Mouse (Mus musculus) cerebellum, adult 18-20 months (tissue): ENCODE data around the gene Frmpd4.

Source experiments
- DNase-seq, 2 experiments: peaks; one replicate each; pipeline ENCODE4 v3.0.0; 2021

The Frmpd4 gene

DNA sequence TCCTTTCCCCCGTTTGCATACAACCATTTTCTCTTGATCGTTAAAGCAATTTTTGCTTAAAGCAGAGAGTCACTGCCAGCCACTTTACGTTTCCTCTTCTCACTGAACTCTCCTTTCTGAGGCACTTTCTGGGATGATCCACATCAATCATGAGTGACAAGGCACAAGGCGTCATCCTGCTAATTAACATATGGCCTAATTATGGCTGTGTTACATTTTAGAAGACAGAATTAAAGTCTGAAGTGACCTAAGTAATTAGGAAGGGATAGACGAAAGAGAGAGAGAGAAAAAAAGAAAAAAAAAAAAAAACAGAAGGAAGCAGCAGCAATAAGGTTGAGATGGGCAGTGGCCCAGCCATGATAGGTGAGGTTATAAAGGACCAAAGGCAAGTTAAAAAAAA lies at the start of gene Frmpd4:
Gene Frmpd4, minus strand, starts transcription at position 101 of the 400 bp plus-strand sequence.
- DNase-seq, result no peak

DNA sequence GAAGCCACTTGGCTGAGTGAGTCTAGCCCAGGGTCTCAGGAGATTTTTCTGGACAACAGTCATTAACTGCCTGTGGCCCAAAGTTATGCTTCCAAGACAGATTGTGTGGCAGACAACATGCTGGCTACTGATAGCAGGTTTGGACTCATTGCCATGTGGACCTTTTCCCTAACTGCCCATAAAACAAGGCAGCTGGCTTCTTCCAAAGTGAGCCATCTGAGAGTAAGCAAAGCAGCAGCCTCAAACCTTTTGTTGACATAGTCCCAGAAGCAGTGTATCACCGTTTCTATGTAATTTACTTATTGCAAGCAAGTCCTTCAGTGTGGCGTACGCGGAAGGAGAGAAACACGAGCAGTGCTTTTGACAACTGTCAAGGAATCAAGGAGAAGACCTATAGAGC lies 18.2 kb upstream of the Frmpd4 start:
- no peak for DNase-seq

GRCm38 (mm10) chrX:168584303-168584702 lies 7.3 kb upstream of the Frmpd4 start:
- DNase-seq, result no peak

GRCm38 (mm10) chrX:168571808-168572207 lies 5.2 kb downstream of the Frmpd4 start:
- DNase-seq, result no peak

DNA sequence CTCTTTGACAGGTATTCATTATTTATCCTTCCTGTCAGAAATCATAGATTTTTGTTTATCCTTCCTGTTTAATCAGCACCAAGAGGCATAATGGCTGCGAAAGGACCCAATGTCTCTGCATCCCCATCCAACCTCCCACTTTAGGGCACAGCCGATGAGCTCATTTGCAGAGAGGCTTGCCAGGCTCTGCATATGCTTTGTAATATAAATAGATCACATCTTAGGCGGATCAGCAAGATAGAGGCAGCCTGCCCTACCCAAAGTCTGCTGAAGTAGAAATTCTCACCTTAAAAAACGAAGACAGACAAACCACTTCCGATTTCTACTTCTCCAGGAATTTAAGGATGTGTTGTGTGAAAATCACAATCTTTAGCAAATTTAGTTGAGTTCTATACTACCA lies 7.8 kb downstream of the Frmpd4 start:
- peak; percentile 13 to 20 for DNase-seq

GRCm38 (mm10) chrX:168505254-168505653 lies 71.8 kb downstream of the Frmpd4 start:
- no peak for DNase-seq

- DNase-seq, result no peak
Measured at GRCm38 (mm10) chrX:168455233-168455632, 121.8 kb downstream of the Frmpd4 start.

GRCm38 (mm10) chrX:168431206-168431605 lies 145.8 kb downstream of the Frmpd4 start:
- no peak for DNase-seq

GRCm38 (mm10) chrX:168429814-168430213 lies 147.2 kb downstream of the Frmpd4 start:
- peak in 1 of 2 experiments; percentile 5 for DNase-seq

- peak in 1 of 2 experiments; percentile 4 for DNase-seq
Measured at GRCm38 (mm10) chrX:168415403-168415802, 161.6 kb downstream of the Frmpd4 start.

DNA sequence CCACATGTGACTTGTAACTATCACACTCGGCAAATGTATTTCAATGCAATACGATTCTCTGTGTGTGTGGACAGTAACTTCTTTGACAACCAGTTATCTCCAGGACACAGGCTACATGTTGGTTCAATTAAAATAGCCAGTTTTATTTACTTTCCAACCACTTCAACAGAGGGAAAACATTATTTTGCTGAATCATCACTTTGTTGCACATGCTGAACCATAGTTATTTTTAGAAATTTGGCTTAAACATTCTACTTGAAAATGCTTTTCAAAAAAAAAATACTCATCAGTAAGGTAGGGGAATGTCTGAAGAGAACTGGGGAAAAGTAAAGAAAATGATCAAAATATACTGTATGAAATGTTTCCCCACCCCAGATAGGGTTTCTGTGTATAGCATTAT lies 173.5 kb downstream of the Frmpd4 start:
- DNase-seq, result no peak

DNA sequence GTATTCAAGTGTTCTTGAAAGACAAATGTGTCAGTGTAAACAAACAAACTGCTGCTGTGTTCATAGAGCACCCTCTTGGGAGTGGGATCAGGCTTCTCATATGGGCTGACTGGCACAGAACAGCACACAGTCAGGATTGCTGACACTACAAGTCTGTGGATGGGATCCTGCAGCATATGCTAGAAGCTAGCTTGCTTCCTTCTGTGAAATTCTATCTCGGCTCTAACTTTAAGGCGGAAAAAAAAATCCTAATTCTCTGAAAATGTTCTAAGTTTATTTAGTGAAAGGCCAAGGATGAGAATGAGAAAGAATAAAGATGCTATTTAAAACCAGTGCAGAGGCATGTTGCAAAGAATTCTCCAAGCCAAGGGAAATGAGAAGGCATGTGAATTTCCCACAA lies 226.6 kb downstream of the Frmpd4 start:
- no peak for DNase-seq

DNA sequence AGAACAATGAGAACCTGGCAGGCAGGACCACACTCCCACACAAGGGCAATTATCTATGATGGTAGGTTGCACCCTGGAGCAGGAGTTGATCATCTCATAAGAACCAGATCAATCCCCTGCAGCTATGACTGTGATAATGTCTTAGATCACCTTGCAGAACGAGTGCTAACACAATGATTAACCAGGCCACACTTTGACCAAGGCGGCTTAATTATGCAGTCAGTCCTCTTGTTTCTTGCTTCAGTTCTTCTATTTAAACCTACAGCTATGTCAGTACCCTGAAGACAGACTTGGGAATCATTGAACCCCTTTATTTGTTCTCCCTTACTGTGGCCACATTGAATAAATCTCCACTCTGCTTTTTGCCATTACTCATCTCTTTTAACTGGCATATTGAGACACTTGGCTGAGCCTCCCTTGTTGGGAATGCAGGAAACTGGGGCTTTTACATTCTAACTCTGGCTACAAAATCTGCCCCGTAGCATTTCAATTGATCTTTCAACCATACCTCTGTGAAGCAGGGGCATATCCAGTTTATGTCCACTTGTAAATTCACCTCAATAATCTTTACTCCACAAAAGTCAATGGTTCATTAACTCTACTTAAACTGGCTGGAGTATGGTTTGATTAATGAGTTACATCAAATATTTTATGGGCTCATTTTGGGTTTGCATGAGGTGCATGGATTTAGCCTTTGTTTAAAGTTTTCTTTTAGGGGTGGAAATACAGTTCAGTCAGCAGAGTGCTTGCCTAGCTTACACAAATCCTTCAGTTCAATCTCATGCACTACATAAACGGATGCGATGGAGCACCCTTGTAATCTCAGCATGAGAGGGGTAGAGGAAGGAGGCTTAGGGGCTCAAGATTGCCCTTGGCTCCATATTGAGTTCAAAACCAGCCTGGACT lies 227.5 kb downstream of the Frmpd4 start:
- DNase-seq, result no peak

GRCm38 (mm10) chrX:168338212-168338611 lies 238.8 kb downstream of the Frmpd4 start:
- no peak for DNase-seq

DNA sequence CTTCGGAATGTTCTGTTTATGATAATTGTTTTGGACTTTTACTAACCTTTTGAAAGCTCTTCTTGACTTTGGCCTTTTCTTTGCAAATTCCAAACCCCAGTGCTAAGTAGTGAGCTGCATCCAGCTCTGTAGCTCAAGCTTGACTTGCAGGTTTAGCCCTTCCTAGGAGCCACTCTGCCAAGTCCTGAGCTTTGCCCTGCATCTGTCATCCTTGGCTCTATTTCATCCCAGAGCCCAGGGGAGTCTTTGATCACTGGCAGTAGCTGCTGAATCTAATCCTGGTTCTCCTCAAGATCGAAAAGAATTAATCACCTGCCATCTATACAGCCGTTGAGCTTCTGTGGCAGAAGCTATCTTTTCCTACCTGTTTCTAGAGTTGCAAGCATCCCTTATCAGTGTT lies 251.9 kb downstream of the Frmpd4 start:
- DNase-seq, result no peak

DNA sequence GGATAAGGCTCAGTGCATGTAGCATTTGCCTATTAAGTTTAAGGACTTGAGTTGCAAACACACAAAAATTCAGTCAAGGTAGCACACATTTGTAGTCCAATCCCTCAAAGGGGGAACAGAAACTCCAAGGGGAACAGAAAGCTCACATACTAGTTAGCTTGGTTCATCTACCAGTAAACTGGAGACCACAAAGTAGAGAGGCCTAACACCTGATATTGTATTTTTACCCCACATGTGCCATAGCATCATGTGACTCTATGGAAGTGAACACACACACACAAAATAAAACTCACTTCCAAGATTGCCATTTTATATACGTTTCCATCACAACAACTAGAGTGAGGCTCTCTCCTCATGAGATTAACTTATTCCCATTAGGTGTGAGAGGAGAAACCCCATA lies 264.9 kb downstream of the Frmpd4 start:
- DNase-seq, result no peak

GRCm38 (mm10) chrX:168310143-168310542 lies 266.9 kb downstream of the Frmpd4 start:
- no peak for DNase-seq

- DNase-seq, result no peak
Measured at GRCm38 (mm10) chrX:168292506-168292905, 284.5 kb downstream of the Frmpd4 start.

DNA sequence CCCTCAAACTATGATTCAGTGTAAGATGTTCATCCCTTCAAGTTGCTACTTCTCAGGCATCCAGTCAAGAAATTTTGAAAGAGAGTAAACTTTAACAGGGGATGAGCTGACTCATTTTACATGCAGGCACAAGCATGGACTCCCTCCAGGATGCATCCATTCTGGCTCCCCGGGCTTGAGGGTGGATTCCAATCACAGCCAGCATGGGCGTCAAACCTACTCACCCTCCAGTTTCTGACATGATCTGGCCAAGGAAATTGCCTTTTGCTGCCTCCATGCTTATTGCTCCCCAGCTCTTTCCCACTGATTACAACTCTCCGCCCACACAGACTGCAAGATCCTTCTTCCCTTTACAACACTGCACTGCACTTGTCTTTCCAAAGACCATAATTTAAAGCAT lies 370.0 kb downstream of the Frmpd4 start:
- no peak for DNase-seq

DNA sequence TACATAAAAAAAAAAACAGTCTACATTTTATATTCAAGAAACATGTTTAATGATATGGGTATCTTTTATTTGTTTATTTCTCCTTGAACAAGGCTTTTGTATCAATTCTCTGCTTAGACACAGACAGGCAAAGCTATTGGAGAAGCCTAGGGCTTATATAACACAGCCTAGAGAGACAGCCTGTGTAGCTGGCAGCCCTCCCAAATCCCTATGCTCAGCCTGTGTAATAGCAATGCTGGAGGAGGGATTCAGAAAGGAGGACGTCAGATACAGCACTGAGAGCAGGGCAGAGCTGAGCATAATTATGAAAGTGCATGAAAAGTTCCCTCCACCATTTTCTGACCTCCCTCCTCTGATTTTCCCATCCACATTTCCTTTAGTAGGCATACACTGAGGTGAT lies 385.1 kb downstream of the Frmpd4 start:
- peak; percentile 41 to 51 for DNase-seq

- no peak for DNase-seq
Measured at GRCm38 (mm10) chrX:168189563-168189962, 387.5 kb downstream of the Frmpd4 start.

DNA sequence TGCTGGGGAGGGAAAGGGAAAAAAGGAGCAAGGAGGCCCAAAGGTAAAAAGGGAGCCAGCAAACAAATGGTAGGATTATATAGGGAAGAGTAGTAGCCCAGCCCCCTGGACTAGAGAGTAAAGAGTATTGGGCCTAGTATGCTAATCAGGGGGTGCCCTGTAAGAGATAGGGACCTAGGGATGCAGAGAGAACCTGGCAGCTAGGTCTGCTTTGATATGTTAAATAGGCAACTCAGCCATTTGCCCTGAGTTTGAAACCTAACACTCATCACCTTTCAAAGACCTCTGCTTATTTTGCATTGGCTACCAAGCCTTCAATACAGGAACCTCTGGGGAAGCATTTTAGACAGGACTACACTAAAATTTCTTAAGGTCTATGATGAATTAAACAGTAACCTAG lies 414.0 kb downstream of the Frmpd4 start:
- DNase-seq, result no peak

DNA sequence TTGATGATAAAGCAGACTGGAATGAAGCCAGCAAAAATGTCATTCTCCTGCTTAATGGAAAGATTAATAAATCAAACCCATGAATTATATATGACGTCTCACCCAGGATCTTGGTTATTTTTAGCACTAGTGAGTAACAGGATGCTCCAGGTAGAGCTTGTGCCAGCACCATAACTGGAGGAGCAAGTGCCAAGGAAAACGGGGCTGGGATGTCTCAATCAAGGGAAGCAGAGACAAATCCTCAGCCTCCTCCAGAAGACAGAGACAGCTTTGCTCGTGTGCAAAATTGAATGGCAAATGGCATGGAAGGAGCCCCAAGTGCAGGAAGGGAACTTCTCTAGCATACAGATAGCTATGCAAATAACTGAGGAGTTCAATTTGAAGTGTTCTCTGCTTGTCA lies 418.2 kb downstream of the Frmpd4 start:
- DNase-seq, result no peak

DNA sequence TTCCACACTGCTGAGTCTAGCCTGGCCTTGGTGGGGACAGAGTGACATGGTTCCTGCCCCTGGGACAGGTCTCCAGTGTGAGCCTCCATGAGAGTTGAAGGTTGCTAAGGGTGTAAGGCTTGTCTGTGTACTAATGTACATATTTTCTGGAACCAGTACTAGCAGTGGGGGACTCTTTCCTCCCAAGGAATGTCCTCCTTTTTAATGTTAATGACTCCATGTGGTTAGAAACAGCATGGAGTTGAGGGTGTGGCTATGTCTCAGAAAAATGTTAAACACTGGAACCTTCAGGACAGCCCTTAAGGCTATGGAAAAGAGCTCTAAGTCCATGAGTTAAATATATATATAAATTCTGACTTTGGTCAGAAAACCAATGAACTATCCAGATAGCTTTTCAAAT lies 436.0 kb downstream of the Frmpd4 start:
- DNase-seq, result no peak

GRCm38 (mm10) chrX:168124043-168124442 lies 453.0 kb downstream of the Frmpd4 start:
- DNase-seq, result peak; percentile 10 to 26
